Mouse (Mus musculus) forebrain, postnatal 0 days (tissue): ENCODE data around the gene Sdc4. TPM values are rescaled to one million over a fixed set of nuclear protein-coding genes. Genes with fewer than 3 reads are reported as not detected.

ENCODE experiments used
- ATAC-seq: fragments of 200-750 bp; cut with Nextera tagmentation; 2 replicates; pipeline ENCODE4 v1.8.0; 2017; ENCODE audit warnings: mild to moderate bottlenecking, moderate library complexity
- DNase-seq: peaks from one replicate; pipeline ENCODE4 v3.0.0-alpha.2; 2015
- H3K27ac ChIP-seq: fragments of 300-500 bp; sonication (generic); 2 replicates; pipeline ENCODE4 v1.5.1; 2014; ENCODE audit warnings: low read depth, mild to moderate bottlenecking, antibody characterized with exemption, low read length, moderate library complexity, mixed read lengths
- H3K27me3 ChIP-seq: fragments of 300-500 bp; sonication (generic); 2 replicates; pipeline ENCODE4 v1.6.1; 2014; ENCODE audit warnings: mild to moderate bottlenecking, low read length, mixed read lengths; ENCODE audit not compliant: insufficient read depth
- H3K36me3 ChIP-seq: fragments of 300-500 bp; sonication (generic); 2 replicates; pipeline ENCODE4 v1.6.1; 2014; ENCODE audit warnings: mild to moderate bottlenecking, moderate library complexity; ENCODE audit not compliant: insufficient read depth
- H3K4me1 ChIP-seq: fragments of 300-500 bp; sonication (generic); 2 replicates; pipeline ENCODE4 v1.6.1; 2014; ENCODE audit warnings: antibody characterized with exemption; ENCODE audit not compliant: insufficient read depth
- H3K4me2 ChIP-seq: fragments of 300-500 bp; sonication (generic); 2 replicates; pipeline ENCODE4 v1.6.1; 2014; ENCODE audit warnings: low read depth, mild to moderate bottlenecking, moderate library complexity
- H3K4me3 ChIP-seq: fragments of 300-500 bp; sonication (generic); 2 replicates; pipeline ENCODE4 v1.5.1; 2014; ENCODE audit warnings: low read depth, low read length, mixed read lengths
- H3K9ac ChIP-seq: fragments of 300-500 bp; sonication (generic); 2 replicates; pipeline ENCODE4 v1.6.1; 2014; ENCODE audit warnings: mild to moderate bottlenecking
- H3K9me3 ChIP-seq: fragments of 300-500 bp; sonication (generic); 2 replicates; pipeline ENCODE4 v1.6.1; 2016; ENCODE audit warnings: low read length
- CTCF ChIP-seq: sonication (generic); IDR thresholded peaks from 2 replicates; pipeline ENCODE4 v1.5.1; 2016; ENCODE audit warnings: antibody characterized with exemption, control low read depth, low read depth
- WGBS: fragments of 180-500 bp; shearing (Covaris S2); extraction: QIAGEN DNeasy Blood & Tissue Kit; methylation state at CpG from one replicate; pipeline ENCODE4 v1.1.7; 2014; 5-methylcytosine and 5-hydroxymethylcytosine counted together
- polyA plus RNA-seq: library from polyadenylated mRNA; unstranded; fragments of >200 nt; fragmentation: Nextera tagmentation; extraction: Ambion mirVana; gene quantifications from 2 replicates; pipeline ENCODE4 v1.2.1, GENCODE M21; 2015
- total RNA-seq: library from RNA; depleted of rRNA; stranded (reverse); fragments of >200 nt; gene quantifications from 2 replicates; pipeline ENCODE4 v1.2.3, GENCODE M21; 2014

Gene Sdc4
- total and polyA plus RNA-seq, 2 experiments from 2014 or later = 14.0 to 16.5 TPM

DNA sequence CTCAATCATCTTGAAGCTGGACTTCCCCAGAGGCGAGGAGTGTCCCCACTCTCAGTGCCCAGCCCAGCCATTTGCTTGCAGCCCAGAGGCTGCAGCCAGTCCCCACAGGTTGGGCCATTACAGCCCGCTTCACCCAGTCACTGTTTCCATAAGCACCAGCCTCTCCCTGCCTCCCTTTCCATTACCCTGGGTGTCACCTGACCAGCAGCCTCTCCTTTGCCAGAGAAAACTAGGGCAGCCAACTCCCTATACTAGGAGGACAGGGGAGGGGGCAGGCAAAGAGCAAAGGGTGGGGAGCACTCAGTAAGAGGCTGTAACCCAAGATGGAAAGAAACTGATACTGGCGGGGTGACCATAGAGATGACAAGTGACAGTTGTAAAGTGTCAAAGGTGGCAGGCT is 6.7 kb downstream of the Sdc4 start:
- no peak overlapping the region for H3K4me3 ChIP-seq
- H3K27ac ChIP-seq = no peak overlapping the region
- 54% methylated on average over 3 of the region's 3 CpGs for WGBS
- no peaks in the 10 kb centered on the region for H3K36me3 ChIP-seq
- H3K9ac ChIP-seq = no peak overlapping the region
- H3K4me2 ChIP-seq = no peak overlapping the region
- no peak for TF ChIP-seq CTCF
- H3K4me1 ChIP-seq = no peaks in the 10 kb centered on the region
- peaks cover 5% of the 10 kb centered on the region; the same call in 1 of the 2 replicates for H3K27me3 ChIP-seq
- DNase-seq = no peak
- no peaks in the 10 kb centered on the region for H3K9me3 ChIP-seq
- 0 out of 2 replicates have a peak, but pooled peaks have one; percentile 12 for ATAC-seq

DNA sequence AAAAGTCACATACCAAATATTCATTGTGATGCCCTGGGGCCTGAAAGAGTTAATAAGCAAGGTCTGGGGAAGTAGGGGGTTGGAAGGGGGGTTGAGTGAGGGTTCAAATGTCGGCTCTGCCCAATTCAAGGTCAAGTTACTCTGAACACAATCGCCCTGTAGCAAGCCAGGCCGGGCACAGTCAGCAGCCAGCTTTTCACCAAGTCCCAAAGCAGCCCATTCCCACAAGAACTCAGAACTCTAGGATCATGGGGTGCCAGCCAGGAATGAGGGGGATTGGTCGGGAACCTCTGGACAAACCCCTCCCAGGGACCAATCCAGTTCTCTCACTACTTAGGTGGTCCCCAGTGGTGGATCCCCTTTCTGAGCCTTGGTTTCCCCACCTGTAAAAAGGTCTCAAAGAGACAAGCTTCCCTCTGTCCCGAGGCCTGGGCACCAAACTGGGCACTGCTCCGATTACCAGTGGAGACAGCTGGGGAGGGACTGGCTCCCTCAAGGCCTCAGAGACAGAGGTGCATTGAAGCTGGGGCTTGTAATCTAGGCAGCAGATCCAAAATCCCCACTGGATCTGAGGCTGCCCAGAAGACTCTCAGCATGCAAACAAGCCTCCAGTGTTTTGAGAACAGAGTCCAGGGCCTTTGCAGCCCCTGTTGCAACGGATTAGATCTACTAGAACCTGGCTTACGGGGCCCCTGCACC is 7.3 kb downstream of the Sdc4 start:
- 0 out of 2 replicates have a peak, but pooled peaks cover 2% of the 10 kb centered on the region for H3K27me3 ChIP-seq
- no peaks in the 10 kb centered on the region for H3K36me3 ChIP-seq
- DNase-seq = no peak
- H3K9me3 ChIP-seq = no peaks in the 10 kb centered on the region
- WGBS = 22% methylated on average over 8 of the region's 8 CpGs
- no peak overlapping the region for H3K4me2 ChIP-seq
- no peak overlapping the region for H3K27ac ChIP-seq
- no peak overlapping the region for H3K4me3 ChIP-seq
- ATAC-seq = peak; percentile 64
- H3K9ac ChIP-seq = no peak overlapping the region
- no peak for TF ChIP-seq CTCF
- H3K4me1 ChIP-seq = no peaks in the 10 kb centered on the region

DNA sequence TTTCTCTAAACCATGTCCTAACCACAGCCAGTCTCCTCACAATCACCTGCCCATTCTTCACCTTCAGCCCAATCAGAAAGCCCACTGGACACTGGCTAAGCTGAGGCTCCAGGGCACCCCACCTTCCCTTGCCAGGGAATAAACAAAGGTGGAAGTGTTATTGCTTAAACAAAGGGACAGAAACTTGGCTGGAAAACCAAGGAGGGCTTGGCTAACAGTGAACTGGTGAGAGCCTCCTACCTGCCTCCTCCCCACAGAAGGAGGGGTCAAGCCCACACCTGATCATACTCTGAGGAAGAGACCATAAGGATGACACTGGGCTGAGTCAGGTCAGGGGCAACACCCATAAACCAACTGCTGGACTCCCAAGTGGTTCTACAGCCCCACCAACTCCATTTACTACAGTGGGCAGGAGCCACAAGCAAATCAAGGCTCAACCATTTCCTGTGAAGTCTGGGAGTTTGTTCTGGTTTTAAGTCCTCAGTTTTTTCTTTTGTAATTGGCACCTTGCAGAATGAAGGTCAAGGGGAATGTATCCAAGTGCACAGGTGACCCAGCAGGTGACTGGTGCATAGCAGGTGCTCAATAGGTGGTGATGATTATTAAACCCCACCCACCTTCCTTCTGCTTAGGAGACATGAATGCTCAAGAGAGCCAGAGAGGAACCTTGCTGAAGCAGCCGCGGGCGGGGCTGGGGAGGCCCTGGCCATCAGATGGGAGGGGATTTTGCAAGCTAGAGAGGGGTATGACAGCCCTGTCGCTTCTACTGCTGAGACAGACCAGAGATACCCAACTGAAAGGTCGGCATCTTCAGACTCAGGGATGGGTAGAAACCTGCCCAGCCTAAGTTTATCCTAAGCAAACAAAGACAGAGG is 8.2 kb downstream of the Sdc4 start:
- 60% methylated on average over 5 of the region's 5 CpGs for WGBS
- Histone ChIP-seq H3K9me3 (no peaks in the 10 kb centered on the region), H3K9ac (no peak overlapping the region), H3K27ac (no peak overlapping the region), H3K27me3 (no peaks in the 10 kb centered on the region), H3K4me2 (no peak overlapping the region), H3K36me3 (no peaks in the 10 kb centered on the region), H3K4me3 (no peak overlapping the region), H3K4me1 (no peaks in the 10 kb centered on the region)
- ATAC-seq (no peak), DNase-seq (no peak)
- TF ChIP-seq CTCF = no peak

DNA sequence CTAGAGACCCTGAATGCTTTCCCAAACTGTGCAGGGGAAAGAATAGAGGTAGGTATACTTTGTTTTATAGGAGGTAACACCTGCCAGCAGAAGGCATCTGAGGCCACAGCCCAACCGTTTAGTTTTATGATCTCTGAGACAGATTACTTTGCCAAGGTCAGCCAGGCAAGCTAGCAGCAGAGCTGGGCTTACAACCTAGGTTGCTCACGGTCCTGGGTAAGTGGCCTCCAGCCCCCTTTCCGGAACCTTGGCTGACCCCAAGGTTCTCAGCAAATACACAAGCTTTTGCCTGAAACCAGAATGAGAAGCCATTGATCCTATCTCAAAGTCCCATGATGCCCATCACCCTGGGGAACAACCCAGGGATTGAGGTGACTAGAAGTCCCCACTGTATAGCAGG is 9.0 kb downstream of the Sdc4 start:
- Histone ChIP-seq H3K4me1 (no peaks in the 10 kb centered on the region), H3K27me3 (no peaks in the 10 kb centered on the region), H3K27ac (no peak overlapping the region), H3K9ac (no peak overlapping the region), H3K4me3 (no peak overlapping the region), H3K9me3 (no peaks in the 10 kb centered on the region), H3K4me2 (no peak overlapping the region), H3K36me3 (no peaks in the 10 kb centered on the region)
- ATAC-seq = no peak
- WGBS = 86% methylated on average over 3 of the region's 3 CpGs
- no peak for TF ChIP-seq CTCF
- DNase-seq = no peak

DNA sequence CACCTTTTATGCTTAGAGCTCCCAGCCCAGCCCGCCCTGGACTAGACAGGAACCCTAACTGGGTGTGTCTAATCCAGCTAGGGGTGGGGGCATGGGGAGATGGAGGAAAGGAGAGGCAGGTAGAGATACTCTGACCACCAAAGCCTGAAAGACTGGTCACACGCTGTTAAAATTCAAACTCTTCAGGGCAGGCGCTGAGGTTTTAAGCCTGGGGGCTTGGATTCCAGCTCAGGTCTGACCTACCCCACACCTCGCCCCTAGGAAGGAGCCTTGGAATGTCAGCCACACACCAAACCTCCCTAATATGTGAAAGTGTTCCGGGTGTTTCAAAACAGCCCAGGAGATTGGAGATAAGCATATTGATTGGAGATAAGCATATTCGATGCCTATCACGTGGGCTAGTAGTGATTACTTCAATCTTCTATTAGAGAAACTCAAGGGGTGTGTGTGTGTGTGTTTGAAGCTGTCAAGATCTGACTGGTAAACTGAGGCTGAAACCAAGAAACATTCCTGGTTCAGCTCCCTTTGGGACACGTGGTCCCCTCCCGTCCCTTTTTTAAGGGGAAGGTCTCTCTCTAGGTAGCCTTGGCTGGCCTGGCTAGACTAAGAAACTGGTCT is 10.3 kb downstream of the Sdc4 start:
- 90% methylated on average over 9 of the region's 9 CpGs for WGBS
- H3K27me3 ChIP-seq = no peaks in the 10 kb centered on the region
- no peak overlapping the region for H3K9ac ChIP-seq
- ATAC-seq (no peak), DNase-seq (no peak)
- no peaks in the 10 kb centered on the region for H3K9me3 ChIP-seq
- H3K27ac ChIP-seq = no peak overlapping the region
- no peak overlapping the region for H3K4me3 ChIP-seq
- H3K36me3 ChIP-seq = no peaks in the 10 kb centered on the region
- H3K4me2 ChIP-seq = no peak overlapping the region
- no peaks in the 10 kb centered on the region for H3K4me1 ChIP-seq
- no peak for TF ChIP-seq CTCF

DNA sequence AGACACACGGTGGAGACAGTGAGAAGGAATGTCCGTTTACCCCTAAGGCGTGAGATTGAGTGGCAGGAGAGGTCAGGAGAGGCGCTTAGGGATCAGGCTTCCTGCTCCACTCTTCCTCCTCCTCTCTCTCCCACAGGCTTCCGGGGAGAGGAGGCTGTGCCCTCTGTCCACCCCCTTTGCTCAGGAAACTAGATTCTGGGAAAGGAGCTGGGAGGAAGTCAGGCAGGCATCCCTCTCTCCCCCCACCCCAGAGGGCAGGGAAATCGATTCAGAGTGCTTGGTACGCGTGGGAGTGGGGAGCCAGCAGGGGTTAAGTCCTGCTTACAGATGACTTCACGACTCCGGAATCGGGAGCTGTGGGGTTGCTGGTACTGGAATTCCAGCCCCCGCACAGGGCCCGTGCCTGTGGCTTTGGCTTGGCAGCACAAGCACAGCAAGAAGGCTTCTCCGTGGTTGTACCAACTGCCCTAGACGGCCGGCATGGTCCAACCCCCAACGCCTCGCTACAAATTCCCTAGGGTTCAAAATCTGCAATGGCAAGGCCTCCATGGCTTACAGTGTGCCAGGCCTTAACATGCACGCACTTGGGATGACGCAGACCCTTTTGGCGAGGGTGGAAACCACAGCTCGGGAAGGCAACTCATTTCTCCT is 11.0 kb downstream of the Sdc4 start:
- no peak for TF ChIP-seq CTCF
- no peaks in the 10 kb centered on the region for H3K4me1 ChIP-seq
- H3K4me2 ChIP-seq = no peak overlapping the region
- H3K36me3 ChIP-seq = no peaks in the 10 kb centered on the region
- no peak for ATAC-seq
- no peak for DNase-seq
- H3K4me3 ChIP-seq = no peak overlapping the region
- H3K9me3 ChIP-seq = no peaks in the 10 kb centered on the region
- H3K27me3 ChIP-seq = no peaks in the 10 kb centered on the region
- no peak overlapping the region for H3K9ac ChIP-seq
- 40% methylated on average over 22 of the region's 22 CpGs for WGBS
- H3K27ac ChIP-seq = no peak overlapping the region
